Mouse (Mus musculus): Measurements from ENCODE around the gene Cat. TPM values are rescaled to one million over a fixed set of nuclear protein-coding genes. Genes with fewer than 3 reads are reported as not detected.
A peak's percentile ranks its signal among the peaks of the same experiment; 100 is the strongest.

The Cat gene
- polyA plus RNA-seq, 1 experiment from 2014 or later = 98.2 TPM

DNA sequence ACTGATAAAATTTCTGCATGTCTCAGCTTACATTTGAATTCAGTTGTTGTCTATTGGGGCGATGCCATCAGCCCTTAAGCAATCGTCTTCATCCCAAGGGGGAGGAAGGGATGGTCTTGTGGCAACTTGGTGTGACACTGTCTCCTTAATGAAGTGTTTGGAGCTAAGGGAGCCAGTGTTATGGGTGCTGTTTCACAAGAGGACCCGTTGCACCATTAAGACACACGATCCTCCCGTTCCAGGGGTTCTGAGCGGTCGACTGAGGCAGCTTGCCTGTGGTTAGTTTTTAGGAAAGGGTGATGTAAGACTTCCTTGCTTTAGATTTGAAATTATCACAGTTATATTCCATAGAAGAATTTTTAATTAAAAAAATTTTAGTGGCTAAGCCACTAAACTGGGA is 35.1 kb downstream of the Cat start:
- Histone ChIP-seq H3K27ac (no peak overlapping the region), H3K9me3 (no peaks in the 10 kb centered on the region), H3K4me3 (no peak overlapping the region), H3K27me3 (ENCODE audit: poor library complexity, severe bottlenecking) (no peaks in the 10 kb centered on the region), H3K36me3 (replicated peaks) (peaks cover 25% of the 10 kb centered on the region), H3K4me1 (peaks cover 14% of the 10 kb centered on the region)
- no peak for DNase-seq (ENCODE audit: extremely low spot score, low spot score)
- WGBS = 89% methylated on average over 7 of the region's 7 CpGs

GRCm38 (mm10) chr2:103448947-103449560 is 35.9 kb downstream of the Cat start:
- H3K27me3 ChIP-seq (ENCODE audit: poor library complexity, severe bottlenecking) = no peaks in the 10 kb centered on the region
- no peak for DNase-seq (ENCODE audit: extremely low spot score, low spot score)
- H3K27ac ChIP-seq = no peak overlapping the region
- H3K4me1 ChIP-seq = peaks cover 14% of the 10 kb centered on the region
- peaks cover 17% of the 10 kb centered on the region for H3K36me3 ChIP-seq (replicated peaks)
- H3K9me3 ChIP-seq = no peaks in the 10 kb centered on the region
- 75% methylated on average over 14 of the region's 14 CpGs for WGBS
- H3K4me3 ChIP-seq = no peak overlapping the region

DNA sequence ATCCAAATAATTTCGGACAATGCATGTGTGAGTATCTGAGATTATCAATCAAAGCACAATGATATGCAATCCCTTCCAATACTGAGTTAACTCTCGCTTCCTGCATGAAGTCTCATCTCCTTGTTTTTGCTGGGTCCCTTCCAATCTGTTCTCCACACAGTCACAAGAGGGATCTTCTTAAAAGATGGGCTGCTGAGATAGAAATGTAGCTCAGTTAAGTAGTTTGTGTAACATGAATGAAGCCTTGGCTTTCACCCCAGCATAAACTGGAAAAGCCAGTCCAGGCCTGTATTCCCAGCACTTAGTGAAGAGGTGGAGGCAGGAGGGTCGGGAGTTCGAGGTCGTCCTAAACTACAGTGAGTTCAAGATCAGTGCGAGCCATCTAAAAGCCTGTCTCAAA is 38.6 kb downstream of the Cat start:
- 89% methylated on average over 6 of the region's 6 CpGs for WGBS
- H3K27me3 ChIP-seq (ENCODE audit: poor library complexity, severe bottlenecking) = no peaks in the 10 kb centered on the region
- H3K4me3 ChIP-seq = no peak overlapping the region
- no peak overlapping the region for H3K27ac ChIP-seq
- H3K36me3 ChIP-seq (replicated peaks) = no peaks in the 10 kb centered on the region
- H3K9me3 ChIP-seq = no peaks in the 10 kb centered on the region
- no peak for DNase-seq (ENCODE audit: extremely low spot score, low spot score)
- H3K4me1 ChIP-seq = peaks cover 14% of the 10 kb centered on the region

- peaks cover 14% of the 10 kb centered on the region for H3K4me1 ChIP-seq
- DNase-seq (ENCODE audit: extremely low spot score, low spot score) = peak; percentile 39
- H3K27ac ChIP-seq = no peak overlapping the region
- no peaks in the 10 kb centered on the region; the same call in 1 of the 2 replicates for H3K27me3 ChIP-seq (ENCODE audit: poor library complexity, severe bottlenecking)
- WGBS = 64% methylated on average over 6 of the region's 6 CpGs
- H3K4me3 ChIP-seq = no peak overlapping the region
- no peaks in the 10 kb centered on the region for H3K36me3 ChIP-seq (replicated peaks)
- no peaks in the 10 kb centered on the region for H3K9me3 ChIP-seq
Measured at GRCm38 (mm10) chr2:103445776-103446175, 39.2 kb downstream of the Cat start.

GRCm38 (mm10) chr2:103439710-103440109 is 45.2 kb downstream of the Cat start:
- Histone ChIP-seq H3K27ac (peak overlapping the region; percentile 74), H3K27me3 (ENCODE audit: poor library complexity, severe bottlenecking) (peaks cover 7% of the 10 kb centered on the region), H3K4me3 (peak overlapping the region; percentile 42), H3K36me3 (replicated peaks) (no peaks in the 10 kb centered on the region), H3K4me1 (peaks cover 7% of the 10 kb centered on the region; the same call in 1 of the 2 replicates), H3K9me3 (no peaks in the 10 kb centered on the region)
- 6% methylated on average over 12 of the region's 12 CpGs for WGBS
- peak; percentile 80 for DNase-seq (ENCODE audit: extremely low spot score, low spot score)

GRCm38 (mm10) chr2:103439071-103439622 is 45.8 kb downstream of the Cat start:
- H3K9me3 ChIP-seq = no peaks in the 10 kb centered on the region
- no peaks in the 10 kb centered on the region for H3K36me3 ChIP-seq (replicated peaks)
- WGBS = 92% methylated on average over 11 of the region's 11 CpGs
- no peak for DNase-seq (ENCODE audit: extremely low spot score, low spot score)
- H3K27ac ChIP-seq = no peak overlapping the region
- H3K4me3 ChIP-seq = no peak overlapping the region
- peaks cover 7% of the 10 kb centered on the region for H3K27me3 ChIP-seq (ENCODE audit: poor library complexity, severe bottlenecking)
- H3K4me1 ChIP-seq = peaks cover 7% of the 10 kb centered on the region; the same call in 1 of the 2 replicates

DNA sequence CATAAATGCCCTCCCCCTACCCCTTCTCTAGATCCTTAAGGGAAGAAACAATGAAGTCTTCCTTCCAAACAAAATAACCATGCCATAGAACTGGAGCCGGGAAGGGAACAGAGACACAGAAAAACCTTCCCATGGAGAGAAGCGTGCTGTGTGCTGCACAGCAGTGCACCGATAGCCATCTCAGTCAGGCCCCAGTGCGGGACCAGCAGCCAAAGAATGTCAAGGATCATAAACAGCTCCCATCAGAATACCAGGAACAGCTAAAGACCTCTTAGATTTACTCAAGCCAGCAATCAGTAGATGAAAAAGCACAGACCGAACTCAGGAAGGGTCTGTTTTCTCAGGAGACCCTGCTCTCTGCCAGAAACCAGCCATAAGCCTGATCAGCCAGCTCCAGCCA is 48.4 kb downstream of the Cat start:
- Histone ChIP-seq H3K4me3 (no peak overlapping the region), H3K9me3 (no peaks in the 10 kb centered on the region), H3K27ac (no peak overlapping the region), H3K27me3 (ENCODE audit: poor library complexity, severe bottlenecking) (peaks cover 7% of the 10 kb centered on the region), H3K36me3 (replicated peaks) (no peaks in the 10 kb centered on the region), H3K4me1 (peaks cover 9% of the 10 kb centered on the region; the same call in 1 of the 2 replicates)
- DNase-seq (ENCODE audit: extremely low spot score, low spot score) = no peak
- 81% methylated on average over 5 of the region's 5 CpGs for WGBS

DNA sequence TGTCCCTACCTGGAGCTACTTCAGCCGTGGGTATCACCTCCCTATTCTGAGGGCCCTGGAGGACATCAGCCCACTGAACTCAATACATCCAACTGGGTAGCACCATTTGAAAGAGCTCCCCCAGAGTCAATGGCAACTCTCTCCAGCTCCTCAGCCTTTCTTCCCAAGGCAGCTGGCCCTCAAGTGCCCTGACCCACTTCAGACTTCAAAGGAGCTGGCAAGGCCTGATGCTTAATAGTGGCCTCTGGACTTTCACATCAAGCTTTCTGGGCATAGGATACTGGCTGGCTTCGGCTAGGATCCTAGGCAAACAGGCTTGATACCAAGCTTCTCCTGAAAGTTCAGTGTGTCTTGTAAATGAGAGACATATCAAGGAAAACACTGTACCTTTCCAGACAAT is 49.9 kb downstream of the Cat start:
- H3K4me1 ChIP-seq = peaks cover 10% of the 10 kb centered on the region; the same call in 1 of the 2 replicates
- no peak for DNase-seq (ENCODE audit: extremely low spot score, low spot score)
- 75% methylated on average over 2 of the region's 2 CpGs for WGBS
- no peak overlapping the region for H3K4me3 ChIP-seq
- H3K27me3 ChIP-seq (ENCODE audit: poor library complexity, severe bottlenecking) = peaks cover under 1% of the 10 kb centered on the region; the same call in 1 of the 2 replicates
- H3K36me3 ChIP-seq (replicated peaks) = no peaks in the 10 kb centered on the region
- H3K9me3 ChIP-seq = no peaks in the 10 kb centered on the region
- no peak overlapping the region for H3K27ac ChIP-seq

DNA sequence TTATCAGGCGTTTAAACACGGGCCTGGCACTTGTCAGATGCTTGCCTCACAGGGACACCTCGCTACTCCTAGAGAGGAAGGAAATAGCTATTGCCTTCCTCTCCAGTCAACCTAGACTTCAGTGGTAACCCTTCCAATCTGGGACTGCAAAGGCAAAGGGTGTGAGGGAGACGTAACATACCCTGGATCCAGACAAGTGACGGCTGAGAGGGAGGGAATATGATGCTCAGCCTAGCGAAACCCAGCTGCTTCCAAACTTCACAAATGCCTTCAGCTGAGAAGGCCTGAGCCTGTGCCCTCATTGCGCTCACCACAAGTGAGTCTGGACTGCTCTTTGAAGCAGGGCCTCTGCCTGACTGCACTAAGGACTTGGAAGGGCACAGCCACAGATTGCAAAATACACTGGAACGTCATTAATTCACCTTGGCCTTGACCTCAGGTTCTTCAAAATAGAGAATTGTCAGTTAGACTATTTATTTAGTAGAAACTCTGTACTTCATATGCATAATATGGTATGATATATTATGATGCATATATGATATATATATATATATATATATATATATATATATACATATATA is 52.2 kb downstream of the Cat start:
- Histone ChIP-seq H3K9me3 (no peaks in the 10 kb centered on the region), H3K4me1 (peaks cover 11% of the 10 kb centered on the region; the same call in 1 of the 2 replicates), H3K27ac (no peak overlapping the region), H3K27me3 (ENCODE audit: poor library complexity, severe bottlenecking) (no peaks in the 10 kb centered on the region; the same call in 1 of the 2 replicates), H3K36me3 (replicated peaks) (no peaks in the 10 kb centered on the region), H3K4me3 (no peak overlapping the region)
- 84% methylated on average over 8 of the region's 8 CpGs for WGBS
- DNase-seq (ENCODE audit: extremely low spot score, low spot score) = no peak

DNA sequence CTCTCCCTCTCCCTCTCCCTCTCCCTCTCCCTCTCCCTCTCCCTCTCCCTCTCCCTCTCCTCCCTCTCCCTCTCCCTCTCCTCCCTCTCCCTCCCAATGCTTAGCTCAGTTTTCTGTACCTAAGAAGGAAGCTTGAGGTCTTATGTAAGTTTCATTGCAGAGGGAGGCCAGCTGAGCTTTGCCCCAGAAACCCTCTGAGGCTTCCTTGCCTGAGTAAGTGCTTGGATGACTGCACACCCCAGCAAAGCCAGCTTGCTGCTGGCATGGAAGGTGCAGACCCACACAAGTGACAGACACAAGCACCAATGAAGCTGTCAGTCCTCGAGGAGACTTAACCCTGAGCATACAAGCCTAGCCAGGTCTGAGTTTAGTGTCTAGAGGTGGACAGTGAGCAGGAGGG is 54.2 kb downstream of the Cat start:
- Histone ChIP-seq H3K4me3 (no peak overlapping the region), H3K27me3 (ENCODE audit: poor library complexity, severe bottlenecking) (peaks cover 4% of the 10 kb centered on the region; the same call in 1 of the 2 replicates), H3K4me1 (peaks cover 26% of the 10 kb centered on the region), H3K36me3 (replicated peaks) (no peaks in the 10 kb centered on the region), H3K9me3 (no peaks in the 10 kb centered on the region), H3K27ac (no peak overlapping the region)
- WGBS = 52% methylated on average over 1 of the region's 1 CpGs
- no peak for DNase-seq (ENCODE audit: extremely low spot score, low spot score)

GRCm38 (mm10) chr2:103428356-103428755 is 56.6 kb downstream of the Cat start:
- H3K4me3 ChIP-seq = no peak overlapping the region
- DNase-seq (ENCODE audit: extremely low spot score, low spot score) = no peak
- H3K27me3 ChIP-seq (ENCODE audit: poor library complexity, severe bottlenecking) = peaks cover 14% of the 10 kb centered on the region; the same call in 1 of the 2 replicates
- no peak overlapping the region for H3K27ac ChIP-seq
- H3K4me1 ChIP-seq = peaks cover 42% of the 10 kb centered on the region
- no peaks in the 10 kb centered on the region for H3K36me3 ChIP-seq (replicated peaks)
- WGBS = 90% methylated on average over 3 of the region's 3 CpGs
- H3K9me3 ChIP-seq = no peaks in the 10 kb centered on the region

DNA sequence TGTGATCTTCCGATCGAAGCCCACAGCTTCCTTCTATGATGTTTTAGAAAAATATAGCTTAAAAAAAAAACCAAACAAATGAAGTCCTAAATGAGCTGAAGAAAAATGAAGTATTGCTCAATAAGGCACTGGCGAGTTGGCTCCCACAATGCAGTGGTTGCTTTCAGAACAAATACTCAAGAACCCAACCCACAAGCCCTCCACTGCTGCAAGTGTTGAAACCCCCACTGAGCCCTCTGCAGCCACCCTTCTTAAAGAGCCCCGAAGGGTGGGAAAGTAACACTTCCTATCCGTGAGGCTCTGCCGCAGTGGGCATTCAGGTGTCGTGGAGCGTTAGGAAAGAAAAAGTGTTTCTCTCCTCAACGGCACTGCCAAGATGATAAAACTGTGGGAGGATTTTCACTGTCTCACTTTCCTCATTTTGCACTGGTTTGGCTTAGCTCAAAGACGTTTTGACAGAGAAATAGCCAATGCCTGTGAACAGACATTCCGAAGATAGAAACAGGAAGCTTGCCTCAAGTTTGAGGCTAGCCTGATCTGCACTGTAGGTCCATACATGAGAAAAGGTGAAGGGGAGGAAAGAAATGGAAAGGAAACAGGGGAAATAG is 59.4 kb downstream of the Cat start:
- H3K4me3 ChIP-seq = no peak overlapping the region
- H3K4me1 ChIP-seq = peaks cover 47% of the 10 kb centered on the region
- H3K36me3 ChIP-seq (replicated peaks) = no peaks in the 10 kb centered on the region
- DNase-seq (ENCODE audit: extremely low spot score, low spot score) = no peak
- 86% methylated on average over 11 of the region's 11 CpGs for WGBS
- H3K27ac ChIP-seq = no peak overlapping the region
- no peaks in the 10 kb centered on the region for H3K9me3 ChIP-seq
- peaks cover 19% of the 10 kb centered on the region for H3K27me3 ChIP-seq (ENCODE audit: poor library complexity, severe bottlenecking)
